Mouse (Mus musculus): ENCODE data around the gene Fam214a. TPM values are rescaled to one million over a fixed set of nuclear protein-coding genes. Genes with fewer than 3 reads are reported as not detected.
A peak's percentile ranks its signal among the peaks of the same experiment; 100 is the strongest.

The Fam214a gene
- polyA plus RNA-seq, 1 experiment: 5.1 TPM

GRCm38 (mm10) chr9:74920450-74920849 lies 32.2 kb upstream of the Fam214a start:
- no peak for TF ChIP-seq FLI1 (IDR thresholded peaks at IDR 0.05; ENCODE audit: low read length)
- no peak for TF ChIP-seq GATA1 (IDR thresholded peaks at IDR 0.05; ENCODE audit: borderline replicate concordance, low read length)
- peaks cover 10% of the 10 kb centered on the region for H3K27me3 ChIP-seq (replicated peaks)
- no peaks in the 10 kb centered on the region for H3K36me3 ChIP-seq (replicated peaks; ENCODE audit: low read length)
- peaks cover 29% of the 10 kb centered on the region for H3K4me1 ChIP-seq
- H3K4me3 ChIP-seq (replicated peaks): no peak overlapping the region
- peaks cover 15% of the 10 kb centered on the region for H3K9me3 ChIP-seq

DNA sequence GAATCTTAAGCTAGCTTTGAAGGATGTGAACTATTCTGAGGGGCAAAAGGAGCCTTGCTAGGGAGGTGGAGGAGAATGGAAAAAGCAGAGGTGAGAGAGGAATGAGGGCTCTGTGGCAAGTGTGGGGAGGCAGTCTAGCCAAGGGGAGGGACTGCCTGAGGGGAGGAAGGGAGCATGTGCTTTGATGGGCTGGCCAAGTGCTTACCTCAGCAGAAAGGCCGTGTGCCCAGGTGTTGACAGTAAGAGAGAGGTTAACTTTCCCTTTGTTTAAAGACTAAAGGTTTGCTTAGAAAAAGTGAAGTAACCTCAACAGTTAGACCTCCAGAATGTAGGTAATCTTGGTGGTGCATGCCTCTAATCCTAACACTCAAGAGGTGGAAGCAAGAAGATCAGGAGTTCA lies 31.3 kb upstream of the Fam214a start:
- Histone ChIP-seq H3K4me3 (replicated peaks) (peak overlapping the region; percentile 30), H3K36me3 (replicated peaks; ENCODE audit: low read length) (no peaks in the 10 kb centered on the region), H3K9me3 (peaks cover 15% of the 10 kb centered on the region), H3K4me1 (peaks cover 23% of the 10 kb centered on the region), H3K27me3 (replicated peaks) (peaks cover 10% of the 10 kb centered on the region)
- TF ChIP-seq GATA1 (IDR thresholded peaks at IDR 0.05; ENCODE audit: borderline replicate concordance, low read length) (no peak), FLI1 (IDR thresholded peaks at IDR 0.05; ENCODE audit: low read length) (no peak)

DNA sequence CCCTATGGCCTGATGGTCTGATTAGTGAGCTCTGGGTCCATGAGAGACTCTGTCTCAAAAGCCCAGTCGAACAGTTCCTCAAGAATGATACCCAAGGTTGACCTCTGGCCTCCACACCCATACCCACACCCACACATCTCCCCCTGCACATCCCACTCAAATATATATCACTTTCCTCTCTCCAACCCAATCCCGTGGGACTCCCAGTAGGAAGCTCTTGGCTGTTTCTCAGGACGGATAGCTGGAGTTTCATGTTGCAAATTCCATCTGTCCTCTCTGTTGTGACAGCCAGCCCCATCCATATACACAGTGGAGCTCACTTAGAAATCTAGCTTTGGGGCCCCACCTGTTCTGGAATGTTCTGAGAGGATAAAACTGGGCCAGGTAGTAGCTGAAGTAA lies 29.8 kb upstream of the Fam214a start:
- Histone ChIP-seq H3K27me3 (replicated peaks) (peaks cover 12% of the 10 kb centered on the region), H3K36me3 (replicated peaks; ENCODE audit: low read length) (no peaks in the 10 kb centered on the region), H3K4me3 (replicated peaks) (no peak overlapping the region), H3K4me1 (peaks cover 18% of the 10 kb centered on the region), H3K9me3 (peaks cover 1% of the 10 kb centered on the region; the same call in 1 of the 2 replicates)
- TF ChIP-seq GATA1 (IDR thresholded peaks at IDR 0.05; ENCODE audit: borderline replicate concordance, low read length) (no peak), FLI1 (IDR thresholded peaks at IDR 0.05; ENCODE audit: low read length) (no peak)

GRCm38 (mm10) chr9:74923291-74923977 lies 29.2 kb upstream of the Fam214a start:
- Histone ChIP-seq H3K4me3 (replicated peaks) (no peak overlapping the region), H3K27me3 (replicated peaks) (peaks cover 12% of the 10 kb centered on the region)
- TF ChIP-seq FLI1 (IDR thresholded peaks at IDR 0.05; ENCODE audit: low read length): no peak
- no peak for TF ChIP-seq GATA1 (IDR thresholded peaks at IDR 0.05; ENCODE audit: borderline replicate concordance, low read length)

DNA sequence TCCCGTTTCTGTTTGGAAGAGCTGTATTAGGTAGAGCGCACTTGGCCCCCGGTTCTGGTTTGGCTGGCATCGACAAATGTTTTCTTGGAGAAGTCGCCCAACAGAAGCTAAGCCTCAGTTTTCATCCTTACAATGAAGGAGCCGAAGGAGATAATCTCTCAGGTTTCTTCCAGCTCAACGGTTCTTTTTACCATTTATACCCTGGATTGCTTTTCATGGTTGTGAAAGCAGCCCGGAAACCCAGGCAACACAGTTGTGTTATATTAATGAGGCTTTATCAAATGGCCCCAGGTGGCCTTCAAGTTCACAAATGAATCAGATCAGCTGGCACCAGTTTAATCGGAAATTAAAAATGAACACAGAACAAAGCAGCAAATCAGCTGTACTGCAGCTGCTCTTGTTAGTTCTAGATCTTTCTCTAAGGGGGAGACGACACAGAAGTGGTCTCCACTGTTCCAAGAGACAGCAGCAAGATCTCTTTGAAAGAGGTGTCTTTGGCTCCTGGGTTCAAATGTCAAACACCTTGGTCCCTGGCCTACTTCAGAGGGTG lies 27.4 kb upstream of the Fam214a start:
- TF ChIP-seq GATA1 (IDR thresholded peaks at IDR 0.05; ENCODE audit: borderline replicate concordance, low read length) (no peak), FLI1 (IDR thresholded peaks at IDR 0.05; ENCODE audit: low read length) (no peak)
- Histone ChIP-seq H3K4me1 (peaks cover 18% of the 10 kb centered on the region), H3K9me3 (no peaks in the 10 kb centered on the region), H3K27me3 (replicated peaks) (peaks cover 11% of the 10 kb centered on the region), H3K36me3 (replicated peaks; ENCODE audit: low read length) (no peaks in the 10 kb centered on the region), H3K4me3 (replicated peaks) (no peak overlapping the region)

More at GRCm38 (mm10) chr9:74923291-74923977, 29.2 kb upstream of the Fam214a start:
- Histone ChIP-seq H3K36me3 (replicated peaks; ENCODE audit: low read length) (no peaks in the 10 kb centered on the region), H3K4me1 (peaks cover 18% of the 10 kb centered on the region), H3K9me3 (no peaks in the 10 kb centered on the region)

DNA sequence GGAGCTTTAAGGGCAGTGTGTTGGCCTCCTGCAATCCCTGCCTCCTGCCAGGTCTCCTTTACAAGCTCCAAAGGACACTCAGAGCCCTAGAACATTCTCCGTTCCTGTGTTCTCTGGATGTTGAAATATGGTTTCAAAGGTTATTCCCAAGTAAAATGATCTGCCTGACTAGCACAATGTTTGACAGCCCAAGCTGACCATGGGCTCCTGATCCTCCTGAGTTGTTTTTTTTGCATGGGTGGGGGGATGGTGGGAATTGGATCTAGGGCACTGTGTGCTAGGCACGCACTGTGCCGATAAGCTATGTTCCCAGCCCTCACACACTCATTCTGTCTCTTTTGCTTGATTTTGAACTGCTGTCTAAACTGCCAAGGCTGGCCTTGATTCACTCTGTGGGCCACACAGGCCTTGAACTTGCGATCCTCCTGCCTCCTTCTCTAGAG lies 22.7 kb upstream of the Fam214a start:
- Histone ChIP-seq H3K27me3 (replicated peaks) (peaks cover 9% of the 10 kb centered on the region), H3K36me3 (replicated peaks; ENCODE audit: low read length) (no peaks in the 10 kb centered on the region), H3K4me1 (0 out of 2 replicates have a peak, but pooled peaks cover 3% of the 10 kb centered on the region), H3K4me3 (replicated peaks) (no peak overlapping the region), H3K9me3 (no peaks in the 10 kb centered on the region)
- TF ChIP-seq GATA1 (IDR thresholded peaks at IDR 0.05; ENCODE audit: borderline replicate concordance, low read length): no peak
- no peak for TF ChIP-seq FLI1 (IDR thresholded peaks at IDR 0.05; ENCODE audit: low read length)

DNA sequence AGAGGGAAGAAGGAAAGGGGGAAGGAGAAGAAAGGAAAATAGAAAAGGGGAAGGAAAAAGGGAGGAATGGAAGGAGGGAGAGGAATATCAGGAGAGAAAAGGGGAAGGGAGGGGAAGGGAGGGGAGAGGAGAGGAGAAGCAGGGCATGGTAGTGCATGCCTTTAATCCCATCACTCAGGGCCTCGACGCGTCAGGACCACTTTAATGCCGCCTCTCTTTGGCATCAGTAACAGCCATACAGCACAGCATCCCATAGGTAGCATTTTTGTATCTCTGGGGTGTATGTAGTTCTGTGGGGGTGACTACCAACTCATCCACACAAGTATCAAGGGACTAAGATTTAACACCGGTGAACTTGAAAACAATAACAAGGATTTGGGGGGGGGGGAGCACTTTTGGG lies 22.0 kb upstream of the Fam214a start:
- TF ChIP-seq FLI1 (IDR thresholded peaks at IDR 0.05; ENCODE audit: low read length): no peak
- TF ChIP-seq GATA1 (IDR thresholded peaks at IDR 0.05; ENCODE audit: borderline replicate concordance, low read length): no peak
- H3K9me3 ChIP-seq: no peaks in the 10 kb centered on the region
- H3K36me3 ChIP-seq (replicated peaks; ENCODE audit: low read length): no peaks in the 10 kb centered on the region
- H3K4me3 ChIP-seq (replicated peaks): no peak overlapping the region
- 0 out of 2 replicates have a peak, but pooled peaks cover 3% of the 10 kb centered on the region for H3K4me1 ChIP-seq
- peaks cover 9% of the 10 kb centered on the region for H3K27me3 ChIP-seq (replicated peaks)

GRCm38 (mm10) chr9:74935289-74935688 lies 17.4 kb upstream of the Fam214a start:
- Histone ChIP-seq H3K4me1 (peaks cover 7% of the 10 kb centered on the region), H3K4me3 (replicated peaks) (no peak overlapping the region), H3K9me3 (no peaks in the 10 kb centered on the region), H3K36me3 (replicated peaks; ENCODE audit: low read length) (no peaks in the 10 kb centered on the region), H3K27me3 (replicated peaks) (peaks cover 5% of the 10 kb centered on the region)
- TF ChIP-seq FLI1 (IDR thresholded peaks at IDR 0.05; ENCODE audit: low read length): no peak
- no peak for TF ChIP-seq GATA1 (IDR thresholded peaks at IDR 0.05; ENCODE audit: borderline replicate concordance, low read length)

DNA sequence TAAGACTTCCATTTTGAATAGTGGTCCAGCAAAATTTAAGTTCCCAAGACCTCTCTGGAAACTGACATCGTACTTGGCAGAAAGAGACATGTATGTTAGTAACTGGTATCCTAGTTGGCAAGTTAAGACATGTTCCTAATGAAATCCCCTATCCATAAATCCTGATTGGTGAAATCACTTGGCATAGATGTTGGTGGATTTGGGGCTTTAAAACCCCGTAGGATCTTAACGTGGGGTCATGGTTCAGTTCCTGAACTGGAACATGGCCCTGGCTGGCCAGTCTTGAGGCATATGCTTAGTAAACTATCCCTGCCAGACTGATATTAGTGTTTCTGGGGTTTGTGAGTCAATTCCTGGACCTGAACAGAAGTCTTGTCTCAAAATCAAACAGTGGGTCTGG lies 14.9 kb upstream of the Fam214a start:
- H3K36me3 ChIP-seq (replicated peaks; ENCODE audit: low read length): no peaks in the 10 kb centered on the region
- TF ChIP-seq FLI1 (IDR thresholded peaks at IDR 0.05; ENCODE audit: low read length): no peak
- TF ChIP-seq GATA1 (IDR thresholded peaks at IDR 0.05; ENCODE audit: borderline replicate concordance, low read length): no peak
- H3K27me3 ChIP-seq (replicated peaks): peaks cover 2% of the 10 kb centered on the region
- no peaks in the 10 kb centered on the region for H3K9me3 ChIP-seq
- H3K4me1 ChIP-seq: peaks cover 25% of the 10 kb centered on the region
- H3K4me3 ChIP-seq (replicated peaks): no peak overlapping the region
